Mouse (Mus musculus): ENCODE measurements at regions not wholly inside any gene's neighbourhood (a gene's known extent, or its start where the extent isn't known, plus 50 kb on each side); places are given as distances from the start of the nearest gene placed in this dataset.

DNA sequence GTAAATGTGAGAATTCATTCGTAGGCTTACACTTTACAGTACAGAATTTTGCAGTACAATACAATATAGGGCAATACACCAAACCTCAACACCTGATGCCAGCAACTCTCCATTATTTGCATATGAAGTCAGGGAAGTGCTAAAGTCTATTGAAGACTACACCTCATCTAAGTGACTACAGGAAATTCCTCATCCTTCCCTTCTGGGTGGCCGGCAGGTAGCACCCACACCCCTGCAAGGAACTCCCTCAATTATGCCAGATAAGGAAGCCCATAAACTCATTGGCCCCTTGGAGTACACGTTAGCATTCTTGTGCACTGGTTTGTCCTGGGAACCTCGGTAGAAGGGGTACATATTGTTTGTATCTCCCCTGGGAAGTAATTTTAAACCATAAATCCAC lies 89.7 kb upstream of the Barx2 start:
- DNase-seq (ENCODE audit: low spot score): no peak

DNA sequence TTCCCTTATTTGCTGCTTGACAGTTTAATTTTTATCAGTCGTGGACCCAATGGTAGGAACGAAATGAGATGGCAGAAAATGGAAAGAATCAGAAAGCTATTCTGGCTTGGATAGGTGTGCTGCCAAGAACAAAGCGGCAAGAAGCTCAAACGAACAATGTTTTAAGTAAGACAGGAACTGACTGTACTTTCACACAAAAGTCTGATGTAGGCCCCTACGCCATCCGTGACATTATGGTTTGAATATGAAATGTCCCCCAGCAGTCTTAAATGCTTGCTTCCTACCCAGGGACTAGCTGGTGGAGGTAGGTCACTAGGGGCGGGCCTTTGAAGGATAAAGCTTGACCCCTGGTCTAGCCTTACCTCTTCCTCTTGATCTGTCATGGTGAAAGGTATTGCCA lies 90.5 kb upstream of the Barx2 start:
- intact Hi-C loops (cut with DNase I): no loop called here
- DNase-seq (ENCODE audit: low spot score): no peak

More for the DNA sequence above, 89.7 kb upstream of the Barx2 start:
- intact Hi-C loops (cut with DNase I): no loop called here

DNA sequence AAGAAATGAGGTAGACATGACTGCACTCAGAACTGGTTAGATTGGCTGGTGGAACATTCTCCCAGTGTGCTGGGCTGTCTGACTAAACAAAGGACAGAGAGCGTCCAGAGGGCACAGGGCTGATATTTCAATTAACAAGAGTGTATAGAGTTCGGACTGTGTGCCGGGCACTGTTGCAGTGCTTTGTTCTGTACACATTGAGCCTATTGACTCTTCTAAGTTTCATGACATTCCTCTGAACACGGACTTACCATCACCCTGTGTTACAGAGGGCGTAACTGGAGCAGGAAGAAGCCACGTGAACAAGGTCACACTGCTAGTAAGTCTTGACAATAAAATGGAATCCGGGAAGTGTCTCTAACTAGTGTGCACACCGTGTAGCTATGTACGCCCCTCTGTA lies 92.1 kb upstream of the Barx2 start:
- DNase-seq (ENCODE audit: low spot score): no peak
- intact Hi-C loops (cut with DNase I): no loop called here

DNA sequence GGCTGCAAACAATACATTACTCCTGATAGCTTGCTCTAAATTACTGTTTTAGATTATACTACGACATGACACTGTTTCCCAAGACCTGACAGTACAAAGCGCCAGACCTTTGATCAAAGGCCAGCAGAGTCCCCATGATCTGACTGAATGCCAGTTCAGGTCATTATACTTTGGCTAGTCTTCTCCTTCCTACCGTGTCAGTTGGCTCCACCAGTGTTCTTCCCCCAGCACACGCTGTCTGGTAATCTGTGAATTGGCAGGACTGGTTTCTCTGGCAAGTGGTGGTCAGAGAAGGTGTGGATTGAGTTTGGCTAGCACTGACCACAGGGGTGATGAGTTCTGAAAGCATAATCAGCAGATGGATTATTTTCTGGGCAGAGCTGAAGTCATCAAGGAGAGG lies 93.1 kb upstream of the Barx2 start:
- intact Hi-C loops (cut with DNase I): no loop called here
- DNase-seq (ENCODE audit: low spot score): no peak

DNA sequence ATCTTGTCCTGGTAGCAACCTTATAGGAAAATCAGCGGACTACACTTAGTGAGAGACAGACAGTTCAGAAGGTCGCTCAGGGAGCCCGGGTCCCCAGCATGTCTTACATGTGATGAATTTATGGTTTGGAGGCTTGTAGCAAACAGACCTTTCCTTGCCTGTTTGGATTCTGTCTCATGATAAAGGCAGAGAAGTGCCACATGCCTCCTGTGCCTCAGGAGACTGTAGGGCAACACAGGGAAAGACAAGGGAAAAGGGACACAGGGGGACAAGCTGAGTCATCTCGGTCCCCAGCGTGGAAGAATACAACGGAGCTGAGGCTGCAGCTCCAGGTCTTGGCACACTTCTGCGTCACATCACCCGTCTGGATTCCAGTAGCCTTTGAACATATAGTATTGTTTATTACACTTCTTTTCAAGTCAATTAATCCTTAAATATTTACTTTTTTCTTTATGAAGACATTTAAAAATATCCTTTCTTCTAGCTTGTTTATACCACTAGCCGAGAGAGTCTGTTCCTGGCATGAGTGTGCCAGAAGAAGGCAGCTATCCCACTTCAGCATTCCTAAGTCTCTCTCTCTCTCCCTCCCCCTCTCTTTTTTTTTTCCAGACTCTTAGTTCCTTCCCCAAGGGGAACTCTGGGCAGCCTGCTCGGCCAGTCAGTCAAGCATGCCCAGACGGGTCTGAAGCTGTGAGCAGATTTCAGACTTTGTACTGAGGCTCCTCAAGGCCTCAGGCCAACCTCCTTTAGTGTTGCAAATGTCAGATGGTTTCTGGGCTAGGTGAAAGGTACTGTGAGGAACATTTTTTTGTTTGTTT lies 97.9 kb upstream of the Barx2 start:
- DNase-seq (ENCODE audit: low spot score): peak; percentile 26
- intact Hi-C loops (cut with DNase I): no loop called here

DNA sequence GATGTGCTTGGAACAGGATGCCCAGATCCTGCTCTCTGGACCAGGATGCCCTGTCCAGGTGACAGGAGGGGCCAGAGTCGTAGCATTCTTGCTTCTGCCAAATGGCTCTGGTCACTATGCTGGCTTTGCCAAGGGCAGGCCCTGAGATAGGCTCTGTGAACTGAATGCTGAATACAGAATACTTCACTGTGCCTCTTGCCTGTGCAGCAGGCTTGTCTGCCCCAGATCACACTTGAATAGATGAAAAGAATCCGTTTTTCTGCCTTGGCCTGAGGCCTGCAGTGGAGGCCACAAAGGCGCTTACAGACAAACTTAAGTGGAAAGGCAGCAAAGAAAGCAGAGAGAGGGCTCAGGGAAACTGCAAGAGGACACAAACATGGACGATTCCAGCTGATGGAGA lies 99.7 kb upstream of the Arhgap32 start:
- no peak for DNase-seq (ENCODE audit: low spot score)
- intact Hi-C loops (cut with DNase I): no loop called here

DNA sequence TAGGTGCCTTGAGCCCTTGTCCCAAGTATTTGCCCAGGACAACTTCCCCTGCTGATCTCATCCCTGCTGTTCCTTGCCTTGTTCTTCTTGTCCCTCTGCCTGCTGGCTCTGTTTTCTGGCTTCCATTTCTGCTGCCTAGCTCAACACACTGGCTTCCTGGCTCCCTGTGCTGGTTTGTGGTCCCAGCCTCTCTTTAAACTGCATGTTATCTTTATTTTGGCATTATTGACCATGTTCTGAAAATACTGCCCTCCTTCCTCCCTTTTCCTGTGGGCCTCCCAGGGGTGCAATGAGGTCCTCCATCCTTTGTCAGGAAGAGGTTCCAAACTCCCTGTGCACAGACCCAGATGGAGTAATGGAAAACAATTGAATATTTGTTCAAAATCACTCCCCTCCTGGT lies 97.9 kb upstream of the Arhgap32 start:
- intact Hi-C loops (cut with DNase I): no loop called here
- DNase-seq (ENCODE audit: low spot score): peak; percentile 80

DNA sequence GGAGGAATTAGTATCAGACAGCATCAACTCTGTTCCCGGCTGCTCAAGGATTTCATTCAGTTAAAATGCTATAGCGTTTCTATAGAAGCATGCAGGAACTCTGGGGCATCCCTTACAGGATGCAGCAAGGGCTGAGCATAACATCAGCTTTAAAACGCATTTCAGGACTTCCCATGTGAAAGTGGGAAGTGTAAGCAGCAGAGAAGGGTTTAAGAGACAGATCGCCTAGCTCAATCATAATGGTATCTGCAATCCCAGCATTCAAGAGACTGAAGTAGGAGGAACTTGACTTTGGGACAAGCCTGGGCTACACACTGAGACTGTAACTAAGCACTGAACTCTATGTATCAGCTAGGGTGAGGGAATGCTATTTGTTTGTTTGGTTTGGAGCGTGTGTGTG lies 96.2 kb upstream of the Arhgap32 start:
- no peak for DNase-seq (ENCODE audit: low spot score)
- intact Hi-C loops (cut with DNase I): no loop called here

DNA sequence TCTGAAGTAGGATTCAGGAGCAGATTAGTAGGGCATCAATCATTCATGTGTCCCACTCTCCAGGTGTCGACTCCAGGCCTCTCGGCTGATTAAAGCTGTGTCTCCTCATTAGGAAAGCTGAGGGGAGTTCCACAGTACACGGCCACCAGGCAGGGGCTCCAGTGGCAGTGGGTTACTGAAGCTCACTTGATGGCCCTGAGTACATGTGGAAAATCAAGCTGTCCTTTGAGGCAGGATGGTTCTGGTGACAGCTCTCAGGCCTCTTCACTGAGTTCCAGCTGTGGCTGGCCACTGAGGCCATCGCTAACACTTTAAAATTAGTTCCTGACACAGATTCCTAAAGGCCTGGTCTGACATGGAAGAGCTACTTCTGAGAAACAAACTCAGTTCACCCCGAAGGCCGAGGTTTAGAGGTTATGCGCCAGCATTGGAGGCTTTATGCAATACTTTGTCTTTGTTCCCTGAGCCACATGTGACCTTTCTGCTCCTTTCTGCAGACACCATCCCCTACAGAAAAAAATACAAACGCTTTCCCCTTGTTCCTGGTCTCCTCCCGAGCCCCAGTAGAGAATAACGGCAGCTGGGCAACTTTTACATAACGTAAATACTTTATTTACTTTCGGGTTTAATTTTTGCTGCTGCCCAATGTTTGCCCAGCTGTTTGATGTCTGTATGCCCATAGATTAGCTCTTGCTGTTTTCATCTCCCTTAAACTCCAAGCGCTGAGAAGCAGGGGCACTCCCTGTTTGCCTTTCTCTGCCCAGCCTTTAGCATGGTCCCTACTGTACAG lies 94.8 kb upstream of the Arhgap32 start:
- no peak for DNase-seq (ENCODE audit: low spot score)
- intact Hi-C loops (cut with DNase I): no loop called here

DNA sequence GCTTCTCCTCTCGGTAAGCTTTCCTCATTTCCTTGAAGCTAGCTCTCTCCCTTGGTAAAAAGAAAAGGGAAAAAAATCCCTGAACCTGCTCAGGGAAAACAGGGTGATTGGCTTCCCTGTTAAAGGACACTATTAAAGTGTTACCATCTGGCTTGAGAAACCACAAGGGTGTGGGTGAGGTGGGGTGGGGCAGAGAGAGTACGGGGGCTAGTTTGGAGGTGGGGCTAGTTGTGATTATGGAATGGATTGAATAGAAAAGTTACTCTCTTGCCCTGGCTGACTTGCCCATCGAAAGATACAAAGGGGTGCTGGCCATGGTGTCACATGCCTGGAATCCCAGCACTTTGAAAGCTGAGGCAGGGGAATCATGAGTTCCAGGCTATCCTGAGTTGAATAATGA lies 94.2 kb upstream of the Arhgap32 start:
- intact Hi-C loops (cut with DNase I): no loop called here
- DNase-seq (ENCODE audit: low spot score): no peak

DNA sequence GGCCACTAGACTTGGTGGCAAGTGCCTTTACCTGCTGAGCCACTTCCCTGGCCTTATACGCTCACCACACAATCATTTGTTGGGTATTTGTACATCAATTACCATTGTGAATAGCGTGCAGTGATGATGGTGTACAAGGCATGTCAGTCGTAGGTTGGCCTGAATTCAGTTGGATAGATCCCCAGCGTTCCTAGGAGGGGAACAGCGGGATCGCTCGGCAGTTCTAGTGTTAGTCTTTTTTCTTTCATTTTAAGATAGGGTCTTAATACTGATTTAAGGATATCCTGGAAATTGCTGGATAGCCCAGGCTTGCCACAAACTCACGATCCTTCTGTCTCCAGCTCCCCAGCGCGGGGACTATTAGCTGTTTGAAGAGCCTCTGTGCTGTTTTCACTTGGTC lies 92.9 kb upstream of the Arhgap32 start:
- DNase-seq (ENCODE audit: low spot score): no peak
- intact Hi-C loops (cut with DNase I): no loop called here

DNA sequence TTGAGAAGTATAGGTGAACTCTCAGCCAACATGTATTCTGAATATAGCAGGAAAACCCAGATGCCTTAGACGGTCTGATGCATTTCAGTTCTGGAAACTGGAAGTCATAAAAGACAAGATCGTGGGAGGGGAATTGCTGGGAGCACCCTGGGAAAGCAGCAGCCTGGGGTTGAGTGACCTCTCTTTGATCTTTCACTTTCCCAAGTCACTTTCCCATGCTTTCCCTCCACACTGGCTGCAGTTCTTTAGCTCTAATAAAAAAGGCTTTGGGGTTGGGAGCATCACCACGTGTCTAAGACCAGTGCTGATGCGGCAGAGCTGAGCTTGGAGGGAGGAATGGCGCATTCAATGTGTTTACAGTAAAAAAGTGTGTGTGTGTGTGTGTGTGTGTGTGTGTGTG lies 91.2 kb upstream of the Arhgap32 start:
- no peak for DNase-seq (ENCODE audit: low spot score)
- intact Hi-C loops (cut with DNase I): no loop called here

DNA sequence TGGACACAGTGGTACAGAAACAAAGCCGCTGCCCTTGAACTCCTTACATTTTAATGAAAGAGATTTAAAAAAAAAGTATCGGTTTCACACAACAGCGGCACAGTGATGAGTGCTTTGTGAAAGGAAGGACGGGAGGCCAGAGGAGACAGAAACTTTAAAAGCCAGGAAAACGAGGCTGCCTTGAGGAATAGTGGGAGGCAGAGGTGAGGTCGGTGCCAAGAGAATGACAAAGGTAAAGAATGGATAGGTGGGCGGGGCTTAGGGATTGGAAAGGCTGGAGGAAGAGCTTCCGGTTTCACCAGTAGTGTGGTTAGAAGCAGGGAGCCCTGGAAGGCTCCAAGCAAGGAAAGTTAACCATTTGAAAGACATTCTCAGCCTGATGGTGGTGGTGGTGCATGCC lies 88.0 kb upstream of the Arhgap32 start:
- intact Hi-C loops (cut with DNase I): no loop called here
- DNase-seq (ENCODE audit: low spot score): no peak

DNA sequence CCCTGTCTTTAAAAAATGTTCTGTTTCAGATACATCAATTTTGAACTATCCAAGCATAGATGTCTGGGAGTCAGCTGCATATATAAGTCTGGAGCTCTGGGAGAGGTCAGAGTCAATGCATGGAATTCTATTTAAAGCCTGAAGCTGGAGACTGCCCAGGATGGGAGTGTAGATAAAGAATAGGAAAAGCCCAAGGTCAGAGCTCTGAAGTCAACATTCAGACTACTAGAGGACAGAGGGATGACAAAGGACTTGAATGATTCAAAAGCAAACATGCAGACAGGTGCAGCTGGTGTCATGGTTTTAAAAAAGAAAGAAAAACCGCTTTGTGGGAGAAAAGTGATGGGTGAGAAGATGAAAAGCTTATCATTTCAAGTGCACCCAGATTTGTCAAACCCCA lies 86.9 kb upstream of the Arhgap32 start:
- DNase-seq (ENCODE audit: low spot score): no peak
- intact Hi-C loops (cut with DNase I): no loop called here

DNA sequence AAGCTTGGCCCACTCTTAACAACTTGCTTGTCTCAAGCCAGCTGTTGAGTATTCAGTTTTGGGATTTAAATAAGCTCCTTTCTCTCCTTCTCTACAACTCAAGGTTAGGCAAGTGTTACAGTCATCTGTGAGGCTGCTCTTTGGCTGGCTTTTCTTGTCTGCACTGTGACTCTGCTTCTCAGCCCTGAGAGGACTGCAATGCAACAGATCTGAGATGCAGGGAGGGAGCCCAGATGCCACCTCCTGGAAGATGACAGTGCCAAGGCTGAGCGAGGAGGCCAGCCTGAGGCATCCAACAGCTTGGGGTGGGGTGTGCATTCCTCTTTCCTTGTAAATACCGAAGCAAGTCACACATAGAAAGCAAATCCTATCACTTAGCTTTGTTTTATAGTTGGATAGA lies 86.2 kb upstream of the Arhgap32 start:
- intact Hi-C loops (cut with DNase I): loop anchor here (5.0 kb wide), 3 partner anchors 57 to 133 kb away; no protein-coding TSS in a partner anchor
- DNase-seq (ENCODE audit: low spot score): peak; percentile 6

DNA sequence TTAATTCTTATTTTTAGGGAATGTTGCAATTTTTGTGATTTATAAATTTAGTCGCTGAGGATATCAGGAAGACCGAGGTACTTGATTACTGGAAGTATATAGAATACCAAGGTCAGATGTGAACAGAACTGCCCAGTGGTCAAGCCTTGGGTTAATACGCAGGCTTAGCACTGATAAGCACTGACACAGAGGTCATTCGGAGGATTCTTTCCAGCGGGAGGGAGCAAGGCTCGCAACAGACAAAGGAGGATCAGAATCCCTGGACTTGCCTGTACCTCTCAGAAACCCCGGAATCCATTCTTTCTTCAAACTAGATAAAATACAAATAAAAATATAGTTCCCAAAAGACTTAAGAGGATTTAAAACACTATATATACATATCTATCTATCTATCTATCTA lies 85.7 kb upstream of the Arhgap32 start:
- DNase-seq (ENCODE audit: low spot score): no peak
- intact Hi-C loops (cut with DNase I): loop anchor here (5.0 kb wide), 3 partner anchors 58 to 132 kb away; no protein-coding TSS in a partner anchor

DNA sequence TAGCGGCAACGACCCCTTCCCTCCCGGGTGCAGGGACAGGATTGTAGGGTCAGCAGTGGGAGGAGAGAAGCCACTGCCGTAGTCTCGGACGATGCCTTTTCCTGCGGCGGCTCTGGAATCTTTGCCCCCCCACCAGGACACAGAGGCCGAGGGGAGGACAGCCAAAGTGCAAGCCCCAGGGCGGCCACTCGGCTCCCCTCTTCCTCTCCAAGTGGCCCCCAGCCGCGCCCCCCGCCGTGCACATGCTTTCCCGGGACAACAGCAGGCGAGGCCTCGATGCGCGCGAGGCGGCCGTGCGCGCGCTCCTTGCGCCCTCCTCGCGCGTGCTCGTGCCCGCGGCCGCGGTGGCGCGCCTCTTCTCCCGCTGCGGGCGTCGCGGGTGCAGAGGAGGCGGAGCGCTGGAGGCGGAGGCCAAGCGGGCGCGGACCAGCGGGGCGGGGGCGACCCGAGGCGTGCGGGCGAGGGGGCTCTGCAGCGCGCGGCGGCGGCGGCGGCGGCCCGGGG lies 83.9 kb upstream of the Arhgap32 start:
- peak; percentile 80 for DNase-seq (ENCODE audit: low spot score)
- intact Hi-C loops (cut with DNase I): loop anchor here (5.0 kb wide), 3 partner anchors 60 to 130 kb away; no protein-coding TSS in a partner anchor

DNA sequence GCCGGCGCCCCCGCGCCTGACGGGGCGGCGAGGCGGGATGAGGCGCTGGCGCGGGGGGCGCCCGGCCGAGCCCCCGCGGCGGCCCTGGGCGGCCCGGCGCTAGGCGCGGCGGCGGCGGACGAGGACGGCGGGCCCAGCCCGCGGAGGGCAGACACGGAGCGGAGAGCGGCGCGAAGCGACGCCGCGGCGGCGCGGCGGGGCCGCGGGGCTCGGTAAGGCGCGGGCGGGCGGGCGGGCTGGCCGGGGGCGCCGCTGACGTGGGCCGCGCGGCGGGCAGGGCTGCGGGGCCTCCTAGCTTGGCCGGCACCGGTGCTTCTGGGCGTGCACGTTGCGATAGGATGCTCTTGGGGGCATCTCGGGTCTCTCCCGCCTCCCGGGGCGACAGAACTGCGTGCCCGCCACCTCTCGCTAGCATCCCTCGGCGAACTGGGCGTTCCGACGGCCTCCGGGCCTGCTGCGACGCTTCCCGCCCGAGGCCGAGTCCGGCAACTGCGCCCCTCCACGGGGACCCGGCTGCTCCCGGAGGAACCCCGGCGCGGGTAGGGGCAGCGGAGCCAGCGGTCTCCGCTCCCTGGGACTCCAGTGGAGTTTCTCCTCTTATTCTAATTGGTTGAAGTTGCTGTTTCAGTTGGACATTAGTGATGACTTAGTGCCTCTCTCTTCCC lies 83.3 kb upstream of the Arhgap32 start:
- DNase-seq (ENCODE audit: low spot score): peak; percentile 21
- intact Hi-C loops (cut with DNase I): loop anchor here (5.0 kb wide), 3 partner anchors 60 to 130 kb away; no protein-coding TSS in a partner anchor

DNA sequence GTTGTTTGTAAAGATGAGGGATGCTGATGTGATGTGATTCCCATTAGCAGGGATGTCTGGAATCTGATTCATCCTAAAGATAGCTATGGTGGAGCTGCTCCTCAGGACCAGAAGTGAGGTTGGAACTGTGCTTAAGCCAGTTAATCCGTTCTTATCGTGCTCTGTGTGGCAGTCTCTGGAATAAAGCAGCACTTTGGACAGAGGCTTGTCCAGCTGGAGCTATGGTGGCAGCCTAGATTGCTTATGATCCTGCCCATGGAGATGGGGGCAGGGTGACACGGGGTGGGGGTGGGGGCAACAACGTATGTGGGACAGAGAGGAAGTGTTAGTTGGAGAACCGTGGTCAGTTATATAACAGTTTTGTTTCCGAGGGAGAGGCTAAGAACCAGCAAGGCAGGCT lies 82.0 kb upstream of the Arhgap32 start:
- intact Hi-C loops (cut with DNase I): loop anchor here (5.0 kb wide), 3 partner anchors 62 to 128 kb away; no protein-coding TSS in a partner anchor
- DNase-seq (ENCODE audit: low spot score): no peak

DNA sequence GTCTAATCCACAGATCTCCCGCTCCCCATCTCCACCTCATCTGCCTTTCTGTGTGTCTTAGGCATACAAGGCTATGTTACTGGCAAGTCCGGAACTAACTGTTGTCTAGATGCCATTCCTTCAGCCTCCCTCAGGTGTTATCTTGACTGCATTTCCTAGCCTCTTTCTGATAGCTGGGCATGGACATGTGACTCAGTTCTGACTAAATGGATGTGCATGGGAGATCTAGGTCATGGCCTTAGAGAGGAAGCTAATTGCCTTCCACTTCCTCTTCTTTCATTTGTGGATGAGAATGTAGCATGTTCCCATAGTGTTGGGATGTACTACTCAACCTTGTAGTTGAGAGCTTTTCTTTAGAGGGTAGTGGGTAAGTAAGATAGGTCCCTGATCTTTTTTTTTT lies 75.9 kb upstream of the Arhgap32 start:
- intact Hi-C loops (cut with DNase I): no loop called here
- DNase-seq (ENCODE audit: low spot score): no peak
